Mouse (Mus musculus): ENCODE results near the gene Mfrp. TPM values are rescaled to one million over a fixed set of nuclear protein-coding genes. Genes with fewer than 3 reads are reported as not detected.

Gene Mfrp
- polyA plus RNA-seq, 1 experiment: 0.12 TPM

DNA sequence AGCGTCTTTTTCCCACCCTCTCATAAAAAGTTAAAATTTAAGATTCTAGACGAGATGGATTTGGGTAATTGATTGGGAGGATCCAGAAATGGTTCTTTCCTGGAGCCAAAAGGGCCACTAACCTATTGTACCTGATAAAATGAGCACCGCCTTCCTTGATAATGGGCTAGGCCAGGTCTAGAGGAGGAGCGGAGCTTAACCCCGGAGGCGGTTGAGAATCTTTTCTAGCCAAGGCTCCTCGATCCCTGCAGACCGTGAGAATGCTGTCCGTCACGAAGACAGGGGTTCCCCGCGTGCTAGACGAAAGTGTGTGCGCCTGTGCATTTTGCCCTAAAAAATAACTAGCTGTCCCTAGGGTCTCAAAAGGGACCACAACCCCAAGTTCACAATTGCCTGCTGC lies 17.3 kb upstream of the Mfrp start:
- no peak overlapping the region for H3K27ac ChIP-seq (ENCODE audit: insufficient read depth, low read length)
- TF ChIP-seq CTCF (IDR thresholded peaks at IDR 0.05; ENCODE audit: borderline replicate concordance, insufficient read depth, low read length) (no peak), POLR2A (IDR thresholded peaks at IDR 0.05; ENCODE audit: low read depth, low read length) (no peak)

DNA sequence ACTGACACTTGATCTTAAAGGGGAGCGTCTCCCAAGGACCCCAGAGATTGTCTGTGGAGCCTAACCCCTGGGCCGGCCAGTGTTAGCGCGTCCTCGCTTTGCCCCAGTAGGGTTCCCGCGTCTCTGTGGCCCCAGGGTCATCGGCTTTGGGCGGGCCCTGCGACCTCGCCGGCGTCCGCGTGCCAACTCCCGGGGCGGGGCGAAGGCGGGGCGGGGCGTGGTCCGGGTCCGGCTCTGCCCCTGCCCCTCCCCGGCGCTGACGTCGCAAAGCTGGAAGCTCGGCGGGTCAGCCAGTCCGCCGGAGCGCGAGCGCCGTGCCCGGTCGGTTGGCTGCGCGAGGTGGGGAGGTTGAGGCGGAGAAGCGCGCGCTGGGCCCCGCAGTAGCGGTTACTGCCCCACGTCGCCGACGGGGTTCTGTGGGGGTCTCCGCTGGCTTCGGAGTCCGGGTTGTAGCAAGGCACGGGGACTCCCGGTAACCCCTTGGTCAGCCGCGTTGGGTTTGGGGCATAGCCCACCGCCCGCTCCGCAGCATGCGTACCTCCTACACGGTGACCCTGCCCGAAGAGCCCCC lies 16.8 kb upstream of the Mfrp start:
- H3K27ac ChIP-seq (ENCODE audit: insufficient read depth, low read length): no peak overlapping the region
- peaks cover 8% of the 10 kb centered on the region for H3K4me1 ChIP-seq (ENCODE audit: control insufficient read depth, insufficient read depth, low read length)
- peak; percentile 85 for TF ChIP-seq POLR2A (IDR thresholded peaks at IDR 0.05; ENCODE audit: low read depth, low read length)
- TF ChIP-seq CTCF (IDR thresholded peaks at IDR 0.05; ENCODE audit: borderline replicate concordance, insufficient read depth, low read length): no peak
- peak overlapping the region; percentile 46 for H3K4me3 ChIP-seq (ENCODE audit: insufficient read depth, low read length)

More for the DNA sequence above, 17.3 kb upstream of the Mfrp start:
- peaks cover 10% of the 10 kb centered on the region for H3K4me1 ChIP-seq (ENCODE audit: control insufficient read depth, insufficient read depth, low read length)
- H3K4me3 ChIP-seq (ENCODE audit: insufficient read depth, low read length): peak overlapping the region; percentile 15

DNA sequence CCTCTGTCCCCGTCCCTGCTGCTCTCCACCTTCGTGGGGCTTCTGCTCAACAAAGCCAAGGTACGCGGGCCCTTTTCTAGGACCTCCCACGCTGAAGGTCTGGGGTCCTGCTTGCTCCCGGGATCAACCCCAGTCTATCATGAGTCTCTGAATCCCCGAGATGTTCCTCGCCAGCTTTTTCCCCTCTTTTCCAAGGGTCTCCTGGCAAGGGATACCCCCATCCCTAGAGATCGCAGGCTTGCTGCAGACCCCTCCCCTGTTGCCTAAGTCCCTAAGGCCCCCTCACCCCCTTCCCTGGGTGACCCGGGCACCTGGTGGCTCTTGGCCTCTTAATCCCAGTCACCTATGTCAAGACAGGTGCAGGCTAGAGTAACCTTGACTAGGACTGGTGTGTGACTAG lies 16.3 kb upstream of the Mfrp start:
- TF ChIP-seq POLR2A (IDR thresholded peaks at IDR 0.05; ENCODE audit: low read depth, low read length): no peak
- TF ChIP-seq CTCF (IDR thresholded peaks at IDR 0.05; ENCODE audit: borderline replicate concordance, insufficient read depth, low read length): no peak
- Histone ChIP-seq H3K4me3 (ENCODE audit: insufficient read depth, low read length) (peak overlapping the region; percentile 46), H3K27ac (ENCODE audit: insufficient read depth, low read length) (no peak overlapping the region), H3K4me1 (ENCODE audit: control insufficient read depth, insufficient read depth, low read length) (peaks cover 8% of the 10 kb centered on the region)

DNA sequence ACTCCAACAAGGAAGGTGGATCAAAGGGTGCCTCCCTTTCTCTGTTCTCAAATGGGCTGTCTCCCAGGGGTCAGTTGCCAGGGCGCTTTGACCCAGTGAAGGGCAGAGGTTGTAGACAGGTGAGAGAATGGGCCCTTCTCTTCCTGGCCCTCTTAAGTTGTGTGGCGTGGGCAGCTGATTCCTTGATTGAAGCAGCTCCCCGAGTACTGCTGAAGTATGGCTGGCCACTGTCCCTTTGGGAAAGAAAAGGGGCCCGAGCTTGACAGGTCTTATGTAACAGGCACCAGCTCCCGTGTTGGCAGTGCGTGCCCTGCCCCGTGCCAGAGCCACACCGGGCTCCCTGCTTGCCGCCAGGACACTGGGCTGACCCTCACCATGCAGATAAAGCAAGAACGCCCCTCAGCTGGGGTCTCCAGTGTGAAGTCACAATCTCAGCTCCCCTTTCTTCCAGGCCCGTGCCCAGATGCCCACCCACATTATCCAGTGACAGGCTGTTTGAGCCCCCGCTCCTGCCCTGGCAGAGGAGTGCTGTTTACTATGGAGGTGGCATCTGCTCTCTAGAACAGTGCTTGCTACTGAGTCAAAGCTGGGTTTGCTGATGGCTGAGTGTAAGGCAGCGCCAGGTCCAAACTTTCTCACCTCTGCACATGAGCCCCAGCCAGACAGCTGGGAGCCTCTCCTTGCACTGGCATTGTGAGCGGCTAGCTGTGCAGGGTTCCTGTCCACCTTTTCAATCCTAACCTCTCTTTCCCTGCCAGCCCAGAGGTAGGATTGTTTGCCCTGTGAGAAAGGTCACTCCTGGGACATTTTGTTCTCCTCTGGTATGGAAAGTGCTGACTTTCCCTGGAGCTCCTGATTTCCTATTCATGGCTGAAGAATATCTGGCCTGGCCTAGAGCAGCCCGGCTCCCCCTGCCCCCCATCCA lies 15.5 kb upstream of the Mfrp start:
- H3K27ac ChIP-seq (ENCODE audit: insufficient read depth, low read length): no peak overlapping the region
- no peak for TF ChIP-seq POLR2A (IDR thresholded peaks at IDR 0.05; ENCODE audit: low read depth, low read length)
- no peak for TF ChIP-seq CTCF (IDR thresholded peaks at IDR 0.05; ENCODE audit: borderline replicate concordance, insufficient read depth, low read length)
- no peak overlapping the region for H3K4me3 ChIP-seq (ENCODE audit: insufficient read depth, low read length)
- peaks cover 8% of the 10 kb centered on the region for H3K4me1 ChIP-seq (ENCODE audit: control insufficient read depth, insufficient read depth, low read length)

DNA sequence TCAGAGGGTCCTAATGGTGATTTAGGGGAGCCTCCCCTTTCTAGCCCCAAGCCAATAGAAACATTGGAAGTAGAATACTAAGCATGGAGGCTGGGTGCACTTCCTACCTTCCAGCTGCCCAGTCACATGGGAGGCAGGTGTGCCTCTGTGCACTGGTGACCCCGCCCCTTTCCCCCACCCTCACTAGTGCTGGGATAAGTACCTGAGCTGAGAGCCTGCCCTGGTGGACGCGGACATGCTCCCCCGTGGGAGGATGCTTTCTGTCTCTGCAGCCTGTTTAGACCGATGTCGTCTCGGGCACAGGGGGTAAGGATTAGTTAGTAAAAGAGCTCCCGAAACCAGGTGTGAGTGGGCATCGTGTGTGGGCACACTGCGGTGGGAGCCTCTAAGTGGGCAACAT lies 14.6 kb upstream of the Mfrp start:
- H3K4me3 ChIP-seq (ENCODE audit: insufficient read depth, low read length): no peak overlapping the region
- peaks cover 8% of the 10 kb centered on the region for H3K4me1 ChIP-seq (ENCODE audit: control insufficient read depth, insufficient read depth, low read length)
- H3K27ac ChIP-seq (ENCODE audit: insufficient read depth, low read length): no peak overlapping the region
- no peak for TF ChIP-seq POLR2A (IDR thresholded peaks at IDR 0.05; ENCODE audit: low read depth, low read length)
- no peak for TF ChIP-seq CTCF (IDR thresholded peaks at IDR 0.05; ENCODE audit: borderline replicate concordance, insufficient read depth, low read length)

DNA sequence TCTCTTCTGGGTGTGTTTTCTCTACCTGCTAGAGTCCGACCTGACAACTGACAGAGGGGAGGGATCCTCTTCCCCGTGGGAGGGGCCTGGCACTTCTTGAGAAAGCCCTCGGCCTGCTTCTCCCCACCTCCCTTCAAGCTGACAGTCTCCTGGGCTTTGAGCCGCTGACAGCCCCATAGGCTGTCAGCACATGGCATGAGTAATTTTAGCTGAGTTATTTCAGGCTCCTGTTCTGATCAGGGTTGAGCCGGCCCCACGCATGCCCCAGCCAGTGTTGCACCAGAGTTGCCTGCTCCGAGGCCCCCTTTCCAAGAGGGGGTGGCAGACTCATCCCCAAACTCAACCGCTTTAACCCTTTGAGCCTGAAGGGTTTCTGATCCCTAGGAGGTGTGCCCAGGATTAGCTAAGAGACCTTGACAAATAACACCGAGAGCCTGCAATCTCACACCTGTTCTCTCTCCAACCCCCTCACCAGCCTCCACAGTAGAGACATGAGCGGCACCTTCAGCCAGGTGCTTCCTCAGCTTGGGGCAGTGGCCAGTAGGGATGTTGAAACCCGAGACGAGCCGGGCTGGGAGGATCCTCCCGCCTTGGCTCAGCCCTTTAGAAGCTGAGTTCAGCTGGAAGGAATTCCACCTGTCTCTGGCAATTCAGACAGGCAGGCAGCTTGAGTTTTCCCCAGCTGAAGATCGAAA lies 13.6 kb upstream of the Mfrp start:
- no peak overlapping the region for H3K27ac ChIP-seq (ENCODE audit: insufficient read depth, low read length)
- peaks cover 8% of the 10 kb centered on the region for H3K4me1 ChIP-seq (ENCODE audit: control insufficient read depth, insufficient read depth, low read length)
- H3K4me3 ChIP-seq (ENCODE audit: insufficient read depth, low read length): no peak overlapping the region
- no peak for TF ChIP-seq CTCF (IDR thresholded peaks at IDR 0.05; ENCODE audit: borderline replicate concordance, insufficient read depth, low read length)
- TF ChIP-seq POLR2A (IDR thresholded peaks at IDR 0.05; ENCODE audit: low read depth, low read length): no peak

DNA sequence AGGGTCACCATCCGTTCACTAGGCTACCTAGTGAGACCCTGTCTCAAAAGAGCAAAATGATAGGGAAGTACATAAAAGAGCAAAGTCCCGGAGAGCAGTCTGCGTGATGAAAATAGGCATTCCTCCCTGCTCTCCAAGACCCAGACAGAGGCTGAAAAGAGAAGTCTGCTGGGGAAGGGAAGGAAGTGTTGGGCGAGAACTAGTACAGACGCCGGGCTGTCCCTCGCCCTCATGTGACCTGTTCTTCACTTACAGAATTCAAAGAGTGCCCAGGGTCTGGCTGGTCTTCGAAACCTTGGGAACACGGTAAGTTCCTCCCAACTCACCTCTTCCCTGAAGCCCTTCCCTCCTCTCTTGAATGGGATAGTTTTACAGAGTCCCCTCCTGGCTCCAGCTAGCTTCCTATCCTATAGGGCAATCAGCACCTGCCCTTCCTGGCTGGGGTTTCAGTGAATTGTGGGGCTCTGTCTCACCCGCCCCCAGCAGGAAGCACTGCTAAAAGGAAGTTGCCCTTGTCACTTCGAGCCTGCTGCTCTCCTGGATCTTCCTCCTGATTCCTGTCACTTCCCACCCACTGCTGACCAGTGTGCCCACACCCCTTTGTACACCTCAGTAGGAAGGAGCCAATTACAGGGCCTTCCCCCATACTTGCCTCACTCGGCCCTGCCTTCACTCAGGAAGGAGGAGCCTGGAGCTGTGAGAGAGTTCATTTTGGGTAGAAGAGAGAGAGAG lies 12.5 kb upstream of the Mfrp start:
- Histone ChIP-seq H3K27ac (ENCODE audit: insufficient read depth, low read length) (no peak overlapping the region), H3K4me1 (ENCODE audit: control insufficient read depth, insufficient read depth, low read length) (0 out of 2 replicates have a peak, but pooled peaks cover 3% of the 10 kb centered on the region), H3K4me3 (ENCODE audit: insufficient read depth, low read length) (no peak overlapping the region)
- TF ChIP-seq POLR2A (IDR thresholded peaks at IDR 0.05; ENCODE audit: low read depth, low read length): no peak

DNA sequence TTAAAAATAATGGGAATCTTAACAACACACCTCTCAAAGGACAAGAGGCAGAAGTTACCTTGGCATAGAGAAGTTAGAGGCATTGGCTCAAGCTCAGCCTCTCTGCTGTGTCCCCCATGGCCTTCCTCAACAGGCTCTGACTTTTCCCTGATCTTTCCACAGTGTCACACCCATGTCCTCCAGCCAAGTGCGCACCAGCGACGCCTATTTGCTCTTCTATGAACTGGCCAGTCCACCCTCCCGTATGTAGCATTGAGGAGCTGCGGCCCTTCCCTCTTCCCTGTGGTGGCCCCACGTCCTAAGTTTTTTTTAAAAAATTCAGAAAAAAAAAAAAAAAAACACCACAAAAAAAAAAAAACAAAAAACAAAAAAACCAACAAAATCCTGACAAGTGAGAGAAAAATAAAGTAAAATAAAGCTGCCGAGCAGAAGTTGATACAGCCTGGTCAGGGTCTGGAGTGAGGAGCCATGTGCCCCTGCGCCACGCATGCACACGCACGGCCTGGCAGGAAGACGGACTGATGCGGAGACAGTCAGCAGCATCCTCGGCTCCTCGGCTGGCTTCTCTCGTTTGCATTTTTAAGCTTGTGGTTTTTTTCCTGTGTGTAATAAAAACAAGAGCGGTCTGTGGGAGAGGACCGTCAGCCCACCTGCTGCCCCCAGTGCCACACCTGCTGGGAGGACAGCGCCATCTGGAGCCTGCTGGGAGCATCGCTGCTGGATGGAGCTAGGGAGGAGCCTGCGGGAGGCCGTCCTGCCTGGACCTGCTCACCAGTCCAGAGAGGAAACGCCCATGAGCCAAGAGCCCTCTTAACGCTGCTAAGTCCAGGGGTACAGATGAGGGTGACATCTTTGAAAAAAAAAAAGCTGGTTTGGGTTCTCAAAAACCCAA lies 7.7 kb upstream of the Mfrp start:
- TF ChIP-seq POLR2A (IDR thresholded peaks at IDR 0.05; ENCODE audit: low read depth, low read length) (no peak), CTCF (IDR thresholded peaks at IDR 0.05; ENCODE audit: borderline replicate concordance, insufficient read depth, low read length) (peak; percentile 84)
- H3K27ac ChIP-seq (ENCODE audit: insufficient read depth, low read length): no peak overlapping the region
- H3K4me3 ChIP-seq (ENCODE audit: insufficient read depth, low read length): no peak overlapping the region
- no peaks in the 10 kb centered on the region for H3K4me1 ChIP-seq (ENCODE audit: control insufficient read depth, insufficient read depth, low read length)

All from embryonic fibroblast, embryonic 13.5 days (primary cell).